Mouse (Mus musculus): ENCODE results near the gene 2300009A05Rik. TPM values are rescaled to one million over a fixed set of nuclear protein-coding genes. Genes with fewer than 3 reads are reported as not detected.
A peak's percentile ranks its signal among the peaks of the same experiment; 100 is the strongest.

The 2300009A05Rik gene
- total RNA-seq (2021) = 10 to 100 TPM; 17.1 to 27.1 TPM
- long read RNA-seq, experiment 1, transcript 2300009A05Rik-201 (2 exons, 595 nt) = major isoform, 16 of 16 reads
- long read RNA-seq, experiment 1, partial matches to known transcripts = 0 of 16 reads
- long read RNA-seq, experiment 1, other reads (novel, unspliced or antisense) = 0 of 16 reads
- long read RNA-seq, experiment 2, transcript 2300009A05Rik-201 (2 exons, 595 nt) = major isoform, 20 of 25 reads
- long read RNA-seq, experiment 2, partial matches to known transcripts = 0 of 25 reads
- long read RNA-seq, experiment 2, other reads (novel, unspliced or antisense) = 2 of 25 reads

- peak; percentile 91 to 93 for DNase-seq (ENCODE audit: low spot score in 2 of 2)
These were observed at the start of gene 2300009A05Rik for GRCm38 (mm10) chr9:63398611-63399462. 2300009A05Rik (minus strand) TSS chr9:63399246.

GRCm38 (mm10) chr9:63443695-63444094 lies 44.6 kb upstream of the 2300009A05Rik start:
- no peak for DNase-seq (ENCODE audit: low spot score in 2 of 2)

GRCm38 (mm10) chr9:63430652-63431051 lies 31.6 kb upstream of the 2300009A05Rik start:
- no peak for DNase-seq (ENCODE audit: low spot score in 2 of 2)

DNA sequence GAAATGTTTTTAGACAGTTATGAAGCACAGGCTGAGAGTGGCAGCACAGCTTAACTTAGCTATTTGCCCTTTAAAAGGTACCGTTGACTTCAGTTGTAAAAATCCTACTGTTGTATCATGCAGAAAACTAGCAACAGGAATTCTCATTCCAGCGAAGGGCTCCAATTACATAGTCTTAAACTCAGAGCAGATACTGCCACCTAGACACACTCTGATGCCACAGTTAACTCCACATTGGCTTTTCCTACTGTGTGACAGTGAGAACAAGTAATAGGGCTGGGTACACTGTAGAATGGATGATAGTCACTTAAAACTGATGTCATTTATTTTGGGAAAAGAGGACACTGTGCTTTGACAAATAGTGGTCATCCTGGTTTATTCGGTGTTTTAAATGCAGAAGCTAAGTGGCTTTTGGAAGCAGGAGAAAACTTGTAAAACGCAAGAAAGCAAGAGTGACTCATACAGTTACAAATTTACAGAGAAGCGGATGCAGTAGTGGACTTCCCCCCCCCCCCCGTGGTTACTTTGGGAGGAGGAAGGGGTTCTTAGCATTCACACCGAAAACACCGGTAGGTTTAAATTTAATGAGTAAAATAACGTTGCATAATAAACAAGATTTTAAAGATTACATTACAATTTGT lies 22.2 kb upstream of the 2300009A05Rik start:
- DNase-seq (ENCODE audit: low spot score in 2 of 2) = no peak

DNA sequence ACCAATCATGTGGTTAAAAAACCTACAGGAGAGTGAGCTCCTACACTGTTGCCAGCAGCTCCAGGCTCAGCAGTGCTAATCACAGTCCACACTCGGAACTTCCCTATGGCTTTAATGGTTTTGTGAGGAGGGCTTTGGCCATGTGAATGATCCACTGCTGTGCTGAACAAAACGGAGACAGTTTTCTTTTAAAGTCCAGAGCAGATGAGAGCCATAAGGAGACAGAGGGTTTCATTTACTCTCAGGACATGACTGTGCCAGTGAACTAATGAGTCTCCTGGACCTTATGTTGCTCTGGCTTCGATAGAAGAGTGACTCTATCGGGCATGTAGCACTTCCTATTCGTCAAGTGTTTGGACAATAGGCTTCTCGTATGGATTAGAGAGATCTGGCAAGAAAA lies 21.4 kb upstream of the 2300009A05Rik start:
- no peak for DNase-seq (ENCODE audit: low spot score in 2 of 2)

GRCm38 (mm10) chr9:63400176-63400575 lies 1.1 kb upstream of the 2300009A05Rik start:
- no peak for DNase-seq (ENCODE audit: low spot score in 2 of 2)

- peak in 1 of 2 experiments; percentile 10 for DNase-seq (ENCODE audit: low spot score in 2 of 2)
These were observed 393 bp upstream of the 2300009A05Rik start for GRCm38 (mm10) chr9:63399463-63399815.

DNA sequence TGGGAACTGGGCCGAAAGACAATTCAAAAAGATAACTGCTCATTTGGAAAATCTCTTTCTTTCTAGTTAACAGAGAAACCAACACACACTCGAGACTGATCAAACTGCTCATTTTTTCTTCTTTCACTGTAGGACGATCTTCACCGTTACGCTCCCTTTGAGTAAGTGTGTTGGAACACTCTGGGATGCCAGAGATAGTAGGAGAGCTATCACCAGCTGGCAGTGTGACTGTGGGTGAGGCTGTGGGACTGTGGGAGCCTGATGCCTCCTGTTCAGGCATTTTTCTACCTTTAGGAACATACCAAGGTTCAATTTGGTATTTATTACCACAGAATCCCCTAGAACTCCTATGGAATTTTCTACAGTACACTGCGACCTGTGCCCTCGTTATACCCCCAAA lies 3.4 kb downstream of the 2300009A05Rik start:
- DNase-seq (ENCODE audit: low spot score in 2 of 2) = no peak

GRCm38 (mm10) chr9:63391307-63391706 lies 7.7 kb downstream of the 2300009A05Rik start:
- no peak for DNase-seq (ENCODE audit: low spot score in 2 of 2)

DNA sequence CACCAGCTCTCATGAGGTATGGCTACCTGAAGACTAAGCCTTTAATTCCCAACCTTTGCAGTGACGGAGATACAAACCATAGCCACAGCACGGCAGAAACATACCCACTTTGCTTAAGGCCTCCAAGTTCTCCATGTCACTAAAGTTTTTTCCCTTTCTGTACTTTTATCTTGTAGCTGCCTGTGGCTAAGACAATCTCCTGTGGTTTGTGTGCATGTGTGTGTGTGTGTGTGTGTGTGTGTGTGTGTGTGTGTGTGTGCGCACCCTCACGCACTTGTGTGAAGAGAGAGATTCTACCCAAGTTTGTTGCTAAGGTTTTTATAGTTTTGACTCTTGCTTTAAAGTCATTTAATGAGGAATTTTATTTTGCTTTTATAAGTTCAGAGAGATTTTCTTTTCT lies 16.3 kb downstream of the 2300009A05Rik start:
- DNase-seq (ENCODE audit: low spot score in 2 of 2) = no peak

DNA sequence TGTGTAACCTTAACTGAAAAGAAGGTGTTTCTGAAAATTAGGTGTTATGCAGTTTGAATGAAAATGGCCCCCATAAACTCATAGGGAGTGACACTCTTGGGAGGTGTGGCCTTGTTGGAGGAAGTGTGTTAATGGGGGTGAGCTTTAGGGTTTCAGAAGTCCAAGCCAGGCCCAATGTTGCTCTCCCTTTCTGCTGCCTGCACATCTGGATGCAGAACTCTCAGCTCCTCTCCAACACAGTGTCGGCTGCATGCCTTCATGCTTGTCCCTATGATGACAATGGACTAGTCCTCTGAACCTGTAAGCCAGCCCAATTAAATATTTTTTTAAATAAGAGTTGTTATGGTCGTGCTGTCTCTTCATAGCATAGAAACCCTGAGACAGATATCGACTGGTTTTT lies 18.7 kb downstream of the 2300009A05Rik start:
- no peak for DNase-seq (ENCODE audit: low spot score in 2 of 2)

- no peak for DNase-seq (ENCODE audit: low spot score in 2 of 2)
These were observed 20.9 kb downstream of the 2300009A05Rik start for GRCm38 (mm10) chr9:63378174-63378573.

- peak; percentile 82 to 91 for DNase-seq (ENCODE audit: low spot score in 2 of 2)
These were observed 21.5 kb downstream of the 2300009A05Rik start, which contains the start of gene Map2k5 for GRCm38 (mm10) chr9:63377270-63378142. Map2k5 (minus strand) TSS chr9:63377902.

GRCm38 (mm10) chr9:63373315-63373714 lies 25.7 kb downstream of the 2300009A05Rik start:
- DNase-seq (ENCODE audit: low spot score in 2 of 2) = no peak

DNA sequence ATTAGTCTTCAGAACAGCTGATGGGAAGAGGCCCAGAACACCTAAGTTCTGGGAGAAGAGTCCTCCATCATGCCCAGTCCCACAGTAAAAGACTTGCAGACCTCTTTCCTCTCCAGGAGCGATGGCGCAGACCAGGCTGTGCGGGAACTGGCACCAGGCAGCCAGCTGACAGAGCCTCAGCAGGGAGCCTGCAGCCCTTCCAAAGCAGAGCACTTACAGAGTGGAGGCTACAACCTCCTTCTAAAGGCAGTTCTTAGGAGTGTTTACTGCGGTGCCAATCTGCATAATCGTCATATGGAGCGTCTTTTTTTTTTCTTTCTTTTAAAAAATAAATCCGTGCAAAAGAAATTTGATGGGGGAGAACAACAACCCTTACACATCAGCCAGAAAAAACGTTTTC lies 26.5 kb downstream of the 2300009A05Rik start:
- DNase-seq (ENCODE audit: low spot score in 2 of 2) = no peak

DNA sequence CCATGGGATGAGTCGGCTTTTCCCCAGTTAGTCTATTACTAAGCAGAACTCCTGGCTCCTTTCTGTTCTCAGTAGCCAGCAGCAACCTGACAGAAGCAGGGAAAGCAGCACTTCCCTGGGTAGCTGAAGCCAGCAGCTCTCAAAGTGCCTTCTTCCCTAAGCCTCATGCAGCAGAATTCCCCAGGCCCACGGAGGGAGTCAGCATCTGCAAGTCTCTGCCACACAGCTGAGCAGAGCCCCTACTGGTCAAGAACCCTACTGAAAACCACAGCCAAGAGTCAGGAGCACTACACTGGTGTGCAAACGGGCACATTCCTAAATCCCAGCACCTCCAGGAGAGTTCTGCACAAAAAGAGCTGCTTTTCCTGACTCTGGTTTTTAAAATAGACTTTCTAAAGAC lies 38.6 kb downstream of the 2300009A05Rik start:
- no peak for DNase-seq (ENCODE audit: low spot score in 2 of 2)

- no peak for DNase-seq (ENCODE audit: low spot score in 2 of 2)
These were observed 40.0 kb downstream of the 2300009A05Rik start for GRCm38 (mm10) chr9:63359016-63359415.

- DNase-seq (ENCODE audit: low spot score in 2 of 2) = no peak
These were observed 42.3 kb downstream of the 2300009A05Rik start for GRCm38 (mm10) chr9:63356721-63357120.

DNA sequence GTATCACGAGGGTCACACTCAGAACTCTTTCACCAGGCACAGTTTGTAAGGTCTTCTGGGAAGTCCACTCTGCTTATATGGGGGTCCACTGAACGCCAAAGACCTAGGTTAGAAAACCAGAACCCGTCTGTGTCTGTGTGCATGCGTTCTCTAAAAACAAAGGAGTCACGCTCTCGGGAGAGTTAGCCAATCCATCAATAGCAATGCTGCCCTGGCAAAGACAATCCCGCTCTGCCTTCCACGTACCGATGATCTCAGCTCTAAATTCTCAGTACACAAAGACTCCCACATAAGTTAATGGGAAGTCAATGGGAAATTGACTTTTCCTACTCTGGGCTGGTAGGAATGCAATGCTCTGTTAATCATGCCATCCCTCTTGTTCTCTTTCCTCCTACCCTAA lies 42.8 kb downstream of the 2300009A05Rik start:
- DNase-seq (ENCODE audit: low spot score in 2 of 2) = no peak

DNA sequence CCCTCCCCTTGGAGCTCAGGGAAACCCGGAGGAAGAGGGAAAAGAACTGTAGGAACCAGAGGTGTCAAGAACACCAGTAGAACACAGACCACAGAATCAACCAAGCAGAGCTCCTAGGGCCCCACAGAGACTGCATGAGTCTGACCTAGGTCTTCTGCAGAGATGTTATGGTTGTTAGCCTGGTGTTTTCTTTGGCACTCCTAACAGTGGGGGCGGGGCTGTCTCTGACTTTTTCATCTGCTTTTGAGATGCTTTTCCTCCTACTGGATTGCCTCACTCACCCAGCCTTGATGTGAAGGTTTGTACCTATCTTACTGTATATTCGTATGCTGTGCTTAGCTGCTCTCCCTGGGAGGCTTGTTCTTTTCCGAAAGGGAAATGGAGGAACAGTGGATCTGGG lies 44.9 kb downstream of the 2300009A05Rik start:
- DNase-seq (ENCODE audit: low spot score in 2 of 2) = no peak

GRCm38 (mm10) chr9:63350030-63350429 lies 49.0 kb downstream of the 2300009A05Rik start:
- no peak for DNase-seq (ENCODE audit: low spot score in 2 of 2)

Data from gastrocnemius, postnatal 4 days (tissue).